Mouse (Mus musculus) intestine, embryonic 16.5 days (tissue): ENCODE measurements around the gene Prf1. TPM values are rescaled to one million over a fixed set of nuclear protein-coding genes. Genes with fewer than 3 reads are reported as not detected.

Experiments
- ATAC-seq: fragments of 200-750 bp; cut with Nextera tagmentation; 2 replicates; pipeline ENCODE4 v1.8.0; 2017; ENCODE audit warnings: moderate TSS enrichment, moderate library complexity
- H3K27ac ChIP-seq: fragments of 300-500 bp; sonication (generic); 2 replicates; pipeline ENCODE4 v1.5.1; 2014; ENCODE audit warnings: mild to moderate bottlenecking, low read length
- H3K27me3 ChIP-seq: fragments of 300-500 bp; sonication (generic); replicated peaks from 2 replicates; pipeline ENCODE4 v1.6.1; 2014; ENCODE audit warnings: low read length, control low read depth, mixed read lengths; ENCODE audit not compliant: control insufficient read depth, insufficient read depth
- H3K36me3 ChIP-seq: fragments of 300-500 bp; sonication (generic); 2 replicates; pipeline ENCODE4 v1.6.1; 2014; ENCODE audit warnings: low read length, control low read depth; ENCODE audit not compliant: control insufficient read depth, insufficient read depth
- H3K4me1 ChIP-seq: fragments of 300-500 bp; sonication (generic); 2 replicates; pipeline ENCODE4 v1.6.1; 2014; ENCODE audit warnings: low read length, control low read depth, mixed read lengths; ENCODE audit not compliant: control insufficient read depth, insufficient read depth
- H3K4me2 ChIP-seq: fragments of 300-500 bp; sonication (generic); 2 replicates; pipeline ENCODE4 v1.6.1; 2014; ENCODE audit warnings: low read depth, low read length, control low read depth
- H3K4me3 ChIP-seq: fragments of 300-500 bp; sonication (generic); 2 replicates; pipeline ENCODE4 v1.5.1; 2014; ENCODE audit warnings: mild to moderate bottlenecking, low read length
- H3K9ac ChIP-seq: fragments of 300-500 bp; sonication (generic); 2 replicates; pipeline ENCODE4 v1.6.1; 2014; ENCODE audit warnings: low read depth, low read length
- H3K9me3 ChIP-seq: fragments of 300-500 bp; sonication (generic); 2 replicates; pipeline ENCODE4 v1.6.1; 2016; ENCODE audit warnings: low read length, control low read depth; ENCODE audit not compliant: control insufficient read depth
- WGBS: fragments of 180-500 bp; shearing (Covaris S2); extraction: QIAGEN DNeasy Blood & Tissue Kit; methylation state at CpG from one replicate; pipeline ENCODE4 v1.1.7; 2014; 5-methylcytosine and 5-hydroxymethylcytosine counted together
- polyA plus RNA-seq: library from polyadenylated mRNA; unstranded; fragments of >200 nt; fragmentation: Nextera tagmentation; extraction: Ambion mirVana; gene quantifications from 2 replicates; pipeline ENCODE4 v1.2.1, GENCODE M21; 2015

Prf1 gene
- polyA plus RNA-seq, 1 experiment from 2014 or later: 0.06 TPM

DNA sequence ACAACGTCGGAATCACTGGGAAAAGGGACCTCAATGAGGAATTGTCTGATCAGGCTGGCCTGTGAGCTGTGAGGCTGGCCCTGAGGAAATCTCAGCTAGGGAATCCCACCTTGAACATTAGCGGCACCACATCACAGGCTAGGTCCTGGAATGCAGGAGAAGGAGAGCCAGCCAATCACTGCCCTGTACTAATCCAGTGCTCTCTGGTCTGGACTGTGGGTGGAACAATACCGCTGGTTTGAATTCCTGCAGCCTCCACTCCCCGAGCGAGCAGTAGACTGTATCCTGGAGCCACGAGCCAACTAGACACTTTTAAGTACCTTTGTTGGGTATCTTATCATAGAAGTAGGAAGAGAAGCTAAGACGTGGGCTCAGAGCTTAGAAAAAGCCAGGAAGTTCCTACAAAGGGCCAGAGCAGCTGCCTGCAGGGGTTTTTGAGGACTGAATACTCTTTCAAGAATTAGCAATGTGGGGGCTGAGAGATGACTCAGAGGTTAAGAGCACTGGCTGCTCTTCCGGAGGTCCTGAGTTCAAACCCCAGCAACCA is 28.2 kb downstream of the Prf1 start:
- H3K36me3 ChIP-seq: no peaks in the 10 kb centered on the region
- no peak overlapping the region for H3K27ac ChIP-seq
- no peak for ATAC-seq
- no peak overlapping the region for H3K4me2 ChIP-seq
- H3K4me1 ChIP-seq: no peaks in the 10 kb centered on the region
- no peaks in the 10 kb centered on the region for H3K27me3 ChIP-seq
- WGBS: 50% methylated on average over 9 of the region's 9 CpGs
- H3K9ac ChIP-seq: no peak overlapping the region
- H3K9me3 ChIP-seq: no peaks in the 10 kb centered on the region
- no peak overlapping the region for H3K4me3 ChIP-seq

DNA sequence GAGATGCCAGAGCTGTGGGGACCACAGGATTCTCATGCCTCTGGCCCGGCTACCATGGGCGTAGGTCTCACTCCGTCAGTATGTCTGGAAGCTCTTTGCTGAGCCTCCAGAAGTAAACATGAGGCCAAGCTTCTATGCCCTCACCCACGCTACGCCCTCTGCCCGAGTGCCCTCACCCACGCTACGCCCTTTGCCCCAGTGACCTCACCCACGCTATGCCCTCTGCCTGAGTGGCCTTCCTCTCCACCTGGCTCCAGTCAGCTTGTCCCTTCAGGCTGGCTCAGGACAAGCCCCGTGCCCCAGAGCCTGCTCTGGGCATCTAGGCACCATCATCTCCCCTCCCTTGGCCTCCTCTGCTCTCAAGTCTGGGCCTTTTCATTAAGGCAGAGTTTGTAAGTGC is 29.9 kb downstream of the Prf1 start:
- ATAC-seq: no peak
- no peaks in the 10 kb centered on the region for H3K27me3 ChIP-seq
- WGBS: 81% methylated on average over 10 of the region's 10 CpGs
- H3K9ac ChIP-seq: no peak overlapping the region; the same call in 1 of the 2 replicates
- H3K36me3 ChIP-seq: no peaks in the 10 kb centered on the region
- no peaks in the 10 kb centered on the region; the same call in 1 of the 2 replicates for H3K4me1 ChIP-seq
- H3K27ac ChIP-seq: no peak overlapping the region
- no peaks in the 10 kb centered on the region for H3K9me3 ChIP-seq
- no peak overlapping the region for H3K4me3 ChIP-seq
- H3K4me2 ChIP-seq: no peak overlapping the region

DNA sequence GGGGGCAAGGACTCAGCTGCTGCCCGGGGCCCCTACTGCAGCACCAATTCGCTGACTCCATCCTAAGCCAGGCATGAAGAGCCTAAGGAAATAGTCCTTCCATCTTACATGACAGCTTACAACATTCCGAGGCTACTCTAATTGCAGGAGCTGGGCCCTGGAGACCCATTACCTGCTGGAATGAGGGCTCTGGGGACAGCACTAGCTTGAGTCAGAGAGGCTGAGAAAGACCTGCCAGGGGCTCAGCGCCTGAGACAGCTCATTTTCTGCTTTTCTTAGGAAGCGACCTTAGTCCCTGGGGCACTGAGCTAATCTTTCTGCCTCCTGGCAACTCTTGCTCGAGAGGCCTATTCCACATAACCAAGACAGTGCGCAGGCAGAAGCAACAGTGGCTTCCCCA is 31.3 kb downstream of the Prf1 start:
- no peak overlapping the region for H3K9ac ChIP-seq
- no peak overlapping the region for H3K4me2 ChIP-seq
- no peak overlapping the region for H3K4me3 ChIP-seq
- WGBS: 48% methylated on average over 7 of the region's 7 CpGs
- no peaks in the 10 kb centered on the region for H3K36me3 ChIP-seq
- no peak for ATAC-seq
- H3K9me3 ChIP-seq: no peaks in the 10 kb centered on the region
- no peak overlapping the region for H3K27ac ChIP-seq
- no peaks in the 10 kb centered on the region; the same call in 1 of the 2 replicates for H3K4me1 ChIP-seq
- no peaks in the 10 kb centered on the region for H3K27me3 ChIP-seq

DNA sequence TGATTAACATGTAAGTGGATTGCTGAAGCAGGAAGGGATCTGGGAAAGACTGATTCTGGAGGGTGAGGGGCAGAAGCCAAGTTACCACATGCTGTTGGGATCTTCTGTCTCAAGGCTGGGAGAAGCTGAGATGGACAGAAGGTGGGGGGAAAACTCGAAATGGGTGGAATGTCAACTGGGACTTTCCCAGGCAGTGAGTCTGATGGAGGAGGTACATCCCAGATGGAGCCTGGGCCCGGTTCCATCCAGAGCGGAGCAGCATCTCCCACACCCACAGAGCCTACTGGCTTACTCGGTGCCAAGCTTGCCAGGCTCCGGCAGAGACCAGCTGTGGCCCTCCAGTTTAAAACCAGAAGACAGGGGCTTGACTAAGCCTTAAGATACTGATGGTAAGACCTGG is 33.4 kb downstream of the Prf1 start:
- H3K4me1 ChIP-seq: no peaks in the 10 kb centered on the region; the same call in 1 of the 2 replicates
- no peak overlapping the region for H3K9ac ChIP-seq
- no peaks in the 10 kb centered on the region for H3K27me3 ChIP-seq
- H3K27ac ChIP-seq: no peak overlapping the region
- WGBS: 68% methylated on average over 5 of the region's 5 CpGs
- no peak for ATAC-seq
- H3K9me3 ChIP-seq: no peaks in the 10 kb centered on the region
- H3K36me3 ChIP-seq: no peaks in the 10 kb centered on the region
- no peak overlapping the region for H3K4me3 ChIP-seq
- no peak overlapping the region for H3K4me2 ChIP-seq

DNA sequence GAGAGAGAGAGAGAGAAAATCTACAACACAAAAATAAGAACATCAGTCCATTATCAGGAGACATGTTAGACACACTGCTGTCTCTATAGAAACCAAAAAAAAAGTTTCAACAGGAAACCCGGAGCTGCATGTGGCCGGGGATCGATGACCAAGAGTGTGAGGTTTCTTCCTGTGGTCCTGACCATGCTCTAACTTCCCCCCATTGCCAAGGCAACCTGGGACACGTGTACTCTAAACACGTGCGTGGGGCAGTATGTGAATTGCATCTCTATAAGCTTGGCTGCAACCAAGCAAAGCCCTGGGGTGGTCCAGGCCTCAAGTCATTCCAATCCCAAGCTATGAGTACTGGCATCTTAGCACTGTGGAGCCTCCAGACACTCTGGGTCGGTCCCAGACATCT is 36.9 kb downstream of the Prf1 start:
- no peak for ATAC-seq
- Histone ChIP-seq H3K27ac (no peak overlapping the region), H3K4me1 (no peaks in the 10 kb centered on the region; the same call in 1 of the 2 replicates), H3K9me3 (no peaks in the 10 kb centered on the region), H3K4me2 (no peak overlapping the region), H3K4me3 (no peak overlapping the region), H3K9ac (no peak overlapping the region), H3K36me3 (no peaks in the 10 kb centered on the region), H3K27me3 (no peaks in the 10 kb centered on the region)
- 81% methylated on average over 7 of the region's 7 CpGs for WGBS

DNA sequence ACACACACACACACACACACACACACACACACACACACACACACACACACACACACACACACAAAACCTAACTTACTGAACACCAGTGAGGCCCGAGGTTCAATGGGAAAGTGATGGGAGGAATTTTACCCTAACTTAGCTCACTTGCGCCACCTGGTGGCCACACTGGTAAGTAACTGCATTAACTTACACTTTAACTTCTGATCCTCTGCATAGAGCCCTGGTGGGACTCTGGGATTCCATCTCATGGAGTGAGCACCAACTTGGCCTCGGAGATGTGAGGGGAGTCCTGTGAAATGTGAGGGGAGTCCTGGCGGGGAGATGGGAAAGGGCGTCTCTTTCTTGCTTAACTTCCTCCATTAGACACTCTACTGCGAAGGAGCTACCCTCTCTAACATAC is 38.5 kb downstream of the Prf1 start:
- Histone ChIP-seq H3K4me3 (no peak overlapping the region), H3K4me2 (no peak overlapping the region), H3K27me3 (no peaks in the 10 kb centered on the region), H3K9ac (no peak overlapping the region), H3K36me3 (no peaks in the 10 kb centered on the region), H3K9me3 (no peaks in the 10 kb centered on the region), H3K4me1 (no peaks in the 10 kb centered on the region; the same call in 1 of the 2 replicates), H3K27ac (no peak overlapping the region)
- ATAC-seq: no peak
- 20% methylated on average over 6 of the region's 6 CpGs for WGBS

DNA sequence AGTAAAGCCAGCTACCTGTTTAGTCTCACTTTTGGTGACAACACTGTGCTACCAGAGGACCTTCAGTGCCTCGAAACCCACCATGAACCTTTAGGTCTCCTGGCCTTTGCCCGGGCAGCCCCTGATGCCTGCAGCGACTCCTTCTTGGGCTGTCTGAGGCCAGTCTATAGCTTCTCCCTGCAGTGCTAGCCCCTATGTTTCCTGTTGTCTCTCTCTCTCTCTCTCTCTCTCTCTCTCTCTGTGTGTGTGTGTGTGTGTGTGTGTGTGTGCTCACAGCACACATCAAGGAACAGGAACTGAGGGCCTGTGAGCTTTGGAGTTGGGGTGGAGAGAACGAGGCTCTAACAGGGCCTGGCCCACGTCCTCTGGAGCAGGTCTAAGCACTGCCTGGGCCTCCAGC is 39.0 kb downstream of the Prf1 start:
- Histone ChIP-seq H3K27me3 (no peaks in the 10 kb centered on the region), H3K4me3 (no peak overlapping the region), H3K9ac (no peak overlapping the region), H3K4me1 (no peaks in the 10 kb centered on the region), H3K4me2 (no peak overlapping the region), H3K9me3 (no peaks in the 10 kb centered on the region), H3K36me3 (no peaks in the 10 kb centered on the region), H3K27ac (no peak overlapping the region)
- ATAC-seq: no peak
- 75% methylated on average over 5 of the region's 5 CpGs for WGBS

DNA sequence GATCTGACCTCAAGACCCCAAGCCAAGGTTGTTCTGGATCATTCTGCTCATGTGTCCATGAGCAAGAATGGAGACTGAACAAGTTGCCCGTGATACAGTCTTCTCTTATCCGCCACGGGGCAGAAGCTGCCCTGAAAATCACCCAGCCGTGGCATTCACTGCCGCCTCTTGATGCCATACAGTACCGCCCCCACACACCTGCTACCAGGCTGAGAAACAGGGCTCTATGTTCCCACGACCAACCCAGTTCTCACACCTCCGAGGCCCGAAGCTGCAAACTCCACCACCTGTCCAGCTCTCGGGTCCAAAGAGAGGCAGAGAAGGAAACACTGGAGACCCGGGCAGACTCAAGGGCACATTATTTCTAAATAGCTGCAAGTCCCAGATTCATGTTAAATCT is 40.0 kb downstream of the Prf1 start:
- 87% methylated on average over 11 of the region's 11 CpGs for WGBS
- no peaks in the 10 kb centered on the region for H3K4me1 ChIP-seq
- no peak for ATAC-seq

DNA sequence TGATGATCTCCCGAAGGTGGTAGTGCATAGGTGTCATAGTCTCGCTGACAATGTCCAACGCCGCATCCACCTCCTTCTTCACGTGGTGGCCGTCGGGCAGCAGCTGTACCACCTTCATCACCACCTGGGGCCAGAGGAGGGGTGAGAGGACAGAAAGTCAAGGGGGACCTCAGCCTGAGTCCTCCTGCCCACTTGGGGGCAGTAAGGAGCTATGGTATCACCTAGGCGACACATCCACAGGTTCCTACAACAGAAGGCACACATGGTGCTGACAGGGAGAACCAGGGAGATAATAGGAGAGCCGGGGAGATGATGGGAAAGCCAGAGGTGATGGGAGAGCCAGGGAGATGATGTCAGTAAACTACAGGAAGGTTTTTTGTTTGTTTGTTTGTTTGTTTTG is 41.6 kb downstream of the Prf1 start:
- Histone ChIP-seq H3K4me3 (no peak overlapping the region), H3K4me2 (no peak overlapping the region), H3K36me3 (no peaks in the 10 kb centered on the region), H3K4me1 (no peaks in the 10 kb centered on the region), H3K9ac (no peak overlapping the region), H3K9me3 (no peaks in the 10 kb centered on the region), H3K27me3 (no peaks in the 10 kb centered on the region), H3K27ac (no peak overlapping the region)
- WGBS: 91% methylated on average over 9 of the region's 9 CpGs
- ATAC-seq: no peak

More for the DNA sequence above, 40.0 kb downstream of the Prf1 start:
- Histone ChIP-seq H3K27ac (no peak overlapping the region), H3K4me2 (no peak overlapping the region), H3K36me3 (no peaks in the 10 kb centered on the region), H3K9ac (no peak overlapping the region), H3K9me3 (no peaks in the 10 kb centered on the region), H3K4me3 (no peak overlapping the region), H3K27me3 (no peaks in the 10 kb centered on the region)

DNA sequence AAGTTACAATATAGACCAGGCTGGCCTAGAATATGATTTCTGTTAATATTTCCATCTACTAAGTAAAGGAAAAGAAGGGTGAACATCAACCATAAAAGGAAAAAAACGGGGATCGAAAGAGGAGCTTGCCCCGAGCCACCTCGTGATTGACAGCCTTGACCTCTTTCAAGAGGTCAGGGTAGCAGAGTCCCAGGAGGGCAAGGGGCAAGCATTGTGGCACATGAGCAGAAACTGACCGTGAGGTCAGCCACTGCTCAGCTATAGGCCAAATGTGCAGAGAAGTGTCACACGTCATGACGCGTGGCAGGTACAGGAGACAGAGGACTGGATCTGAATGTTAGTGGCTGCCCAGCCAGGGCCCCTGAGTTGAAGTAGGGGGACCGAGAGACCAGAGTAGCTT is 42.6 kb downstream of the Prf1 start:
- H3K4me3 ChIP-seq: no peak overlapping the region
- H3K27ac ChIP-seq: no peak overlapping the region
- no peaks in the 10 kb centered on the region for H3K27me3 ChIP-seq
- H3K4me1 ChIP-seq: no peaks in the 10 kb centered on the region
- H3K9me3 ChIP-seq: no peaks in the 10 kb centered on the region
- H3K9ac ChIP-seq: no peak overlapping the region
- ATAC-seq: no peak
- H3K36me3 ChIP-seq: no peaks in the 10 kb centered on the region
- H3K4me2 ChIP-seq: no peak overlapping the region
- 79% methylated on average over 9 of the region's 9 CpGs for WGBS
